Mouse (Mus musculus) embryonic fibroblast, embryonic 13.5 days (primary cell): ENCODE measurements around the gene Troap.

Experiments used
- CTCF ChIP-seq: IDR thresholded peaks from 2 replicates; pipeline ENCODE4 v1.5.1; 2011; ENCODE audit warnings: mild to moderate bottlenecking, control low read depth, low read length, moderate library complexity, borderline replicate concordance; ENCODE audit not compliant: insufficient read depth
- POLR2A ChIP-seq: IDR thresholded peaks from 2 replicates; pipeline ENCODE4 v1.6.1; 2011; ENCODE audit warnings: low read depth, mild to moderate bottlenecking, control low read depth, low read length, moderate library complexity

DNA sequence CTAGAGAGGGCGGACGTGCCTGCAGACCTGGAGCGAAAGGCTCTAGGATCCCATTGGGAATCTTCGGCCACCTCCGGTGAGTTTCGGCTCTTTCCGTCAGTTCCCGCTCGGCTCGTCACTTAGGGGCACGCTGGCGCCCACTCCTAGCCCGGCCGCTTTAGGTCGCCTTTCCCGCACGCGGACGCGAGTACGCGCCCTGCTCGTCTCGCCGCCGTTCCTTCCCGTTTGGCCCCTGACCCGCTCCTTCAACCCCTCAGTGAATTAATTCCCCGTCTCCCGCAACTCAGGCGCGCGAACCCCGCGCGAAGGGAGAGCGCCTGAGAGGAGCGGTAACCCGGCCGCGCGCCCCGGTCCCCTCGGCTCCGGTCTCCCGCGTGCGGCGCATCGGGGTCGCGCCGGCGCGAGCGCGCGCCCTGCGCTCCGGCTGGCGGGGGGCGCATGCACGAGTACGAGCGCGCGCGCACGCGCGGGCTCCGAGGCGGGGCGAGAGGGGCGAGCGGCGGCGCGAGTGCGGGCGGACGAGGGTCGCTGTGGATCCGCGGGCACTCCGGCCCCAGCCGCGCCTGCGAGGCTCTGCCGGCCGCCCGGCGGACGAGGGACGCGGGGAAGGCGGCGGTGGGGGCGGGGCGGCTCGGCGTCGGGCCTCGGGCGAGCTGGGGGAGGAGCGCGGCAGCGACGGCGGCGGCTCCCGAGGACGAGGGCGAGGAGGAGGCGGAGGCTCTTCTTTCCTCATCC, 51.9 kb downstream of the Troap start:
- TF ChIP-seq CTCF (no peak), POLR2A (peak; percentile 54; the same call in 1 of the 2 replicates)
